Mouse (Mus musculus): ENCODE results near the gene Pglyrp2. TPM values are rescaled to one million over a fixed set of nuclear protein-coding genes. Genes with fewer than 3 reads are reported as not detected.

Gene Pglyrp2
- polyA plus RNA-seq, 1 experiment from 2014 or later, result 0.16 TPM

DNA sequence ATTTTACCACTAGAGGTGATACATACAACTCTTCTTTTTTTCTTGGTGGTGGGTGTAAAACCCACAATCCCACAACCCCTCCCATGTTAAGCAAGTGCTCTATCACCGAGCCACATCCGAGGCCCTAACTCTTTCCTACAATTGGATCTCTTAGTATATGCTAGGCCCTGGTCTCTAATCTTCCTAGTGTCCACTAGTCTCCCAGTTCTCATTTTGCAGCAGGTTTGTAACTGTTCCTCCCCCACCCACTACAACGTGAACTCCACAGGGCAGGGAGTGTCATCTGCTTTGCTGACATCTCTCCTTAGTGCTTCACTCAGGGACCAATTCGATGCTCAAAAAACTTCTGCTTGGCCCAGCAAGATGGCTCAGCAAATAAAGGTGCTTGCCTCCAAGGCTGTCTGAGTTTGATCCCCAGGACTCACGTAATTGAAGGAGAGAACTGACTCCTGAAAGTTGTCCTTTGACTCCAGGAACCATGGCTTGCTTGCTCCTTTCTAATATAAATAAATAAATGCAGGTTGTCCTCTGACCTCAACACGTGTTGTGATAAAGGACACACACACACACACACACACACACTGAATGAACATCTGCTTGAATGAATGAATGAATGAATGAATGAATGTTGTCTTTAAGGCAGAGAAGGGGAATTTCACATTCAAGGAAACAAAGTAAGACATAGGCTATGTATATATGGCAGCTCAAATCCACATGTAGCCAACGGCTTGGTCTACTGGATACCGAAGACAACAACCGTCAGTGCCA lies 21.8 kb downstream of the Pglyrp2 start:
- no peaks in the 10 kb centered on the region for H3K36me3 ChIP-seq (ENCODE audit: control insufficient read depth, insufficient read depth, low read length)
- no peak overlapping the region for H3K4me2 ChIP-seq (replicated peaks; ENCODE audit: low read depth)
- DNase-seq (ENCODE audit: low spot score) (no peak), ATAC-seq (ENCODE audit: low FRiP score, low TSS enrichment) (no peak)
- H3K27me3 ChIP-seq (ENCODE audit: control insufficient read depth, insufficient read depth, low read length), result no peaks in the 10 kb centered on the region
- H3K4me3 ChIP-seq (ENCODE audit: low read depth, low read length), result no peak overlapping the region
- H3K9me3 ChIP-seq (ENCODE audit: control insufficient read depth, low read length), result no peaks in the 10 kb centered on the region
- H3K27ac ChIP-seq (replicated peaks), result no peak overlapping the region
- WGBS, result 77% methylated on average over 9 of the region's 9 CpGs
- H3K9ac ChIP-seq (ENCODE audit: low read length), result no peak overlapping the region
- no peak for TF ChIP-seq CTCF (IDR thresholded peaks at IDR 0.05; ENCODE audit: low read depth)
- no peak for TF ChIP-seq EP300 (optimal IDR thresholded peaks at IDR 0.05)
- no peaks in the 10 kb centered on the region for H3K4me1 ChIP-seq (replicated peaks; ENCODE audit: control insufficient read depth, insufficient read depth)

DNA sequence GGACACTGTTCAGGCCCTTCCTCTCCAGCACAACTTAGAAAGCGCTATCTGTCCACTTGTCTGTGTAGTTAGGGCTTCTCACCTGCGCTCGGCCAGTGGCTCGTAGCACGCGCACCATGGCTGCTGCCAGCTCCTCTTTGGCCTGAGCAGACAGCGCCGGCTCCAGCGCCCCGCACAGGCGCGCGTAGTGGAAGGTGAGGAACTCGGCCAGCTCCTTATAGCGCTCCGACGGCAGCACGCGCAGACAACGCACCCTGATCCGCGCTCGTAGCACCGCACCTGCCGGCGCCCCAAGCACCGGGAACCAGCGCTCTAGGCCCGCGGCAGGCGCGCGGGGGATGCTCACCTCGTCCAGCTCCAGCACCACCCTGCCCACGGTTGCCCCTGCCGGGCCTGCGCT lies 27.7 kb downstream of the Pglyrp2 start:
- ATAC-seq (ENCODE audit: low FRiP score, low TSS enrichment) (no peak), DNase-seq (ENCODE audit: low spot score) (peak; percentile 28)
- TF ChIP-seq CTCF (IDR thresholded peaks at IDR 0.05; ENCODE audit: low read depth) (no peak), EP300 (optimal IDR thresholded peaks at IDR 0.05) (no peak)
- Histone ChIP-seq H3K9ac (ENCODE audit: low read length) (no peak overlapping the region), H3K9me3 (ENCODE audit: control insufficient read depth, low read length) (no peaks in the 10 kb centered on the region), H3K36me3 (ENCODE audit: control insufficient read depth, insufficient read depth, low read length) (no peaks in the 10 kb centered on the region), H3K27me3 (ENCODE audit: control insufficient read depth, insufficient read depth, low read length) (peaks cover 12% of the 10 kb centered on the region; the same call in 1 of the 2 replicates), H3K27ac (replicated peaks) (no peak overlapping the region), H3K4me1 (replicated peaks; ENCODE audit: control insufficient read depth, insufficient read depth) (no peaks in the 10 kb centered on the region), H3K4me2 (replicated peaks; ENCODE audit: low read depth) (peak overlapping the region; percentile 27; the same call in 1 of the 2 replicates), H3K4me3 (ENCODE audit: low read depth, low read length) (peak overlapping the region; percentile 21)
- WGBS, result 10% methylated on average over 36 of the region's 37 CpGs

DNA sequence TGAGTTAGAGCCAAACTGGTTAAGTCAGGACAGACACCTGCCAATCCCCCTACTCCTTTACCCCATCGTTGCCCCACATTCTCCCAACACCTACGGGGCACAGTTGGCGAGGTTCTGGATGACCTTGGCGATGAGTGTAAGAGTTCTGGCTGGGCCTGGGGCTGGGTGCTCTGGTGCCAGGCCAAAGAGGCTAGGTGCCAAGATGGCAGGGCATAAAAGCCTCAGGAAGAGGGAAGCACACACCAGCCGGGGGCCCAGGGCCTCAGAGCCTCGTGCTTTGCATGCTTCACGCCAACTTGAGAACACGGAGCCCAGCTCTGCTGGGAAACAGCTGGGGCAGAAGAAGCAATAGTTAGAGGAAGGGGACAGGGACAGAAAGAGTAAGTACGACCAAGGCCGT lies 30.0 kb downstream of the Pglyrp2 start:
- ATAC-seq (ENCODE audit: low FRiP score, low TSS enrichment) (no peak), DNase-seq (ENCODE audit: low spot score) (no peak)
- TF ChIP-seq CTCF (IDR thresholded peaks at IDR 0.05; ENCODE audit: low read depth) (no peak), EP300 (optimal IDR thresholded peaks at IDR 0.05) (no peak)
- Histone ChIP-seq H3K9me3 (ENCODE audit: control insufficient read depth, low read length) (no peaks in the 10 kb centered on the region), H3K27me3 (ENCODE audit: control insufficient read depth, insufficient read depth, low read length) (peaks cover 12% of the 10 kb centered on the region; the same call in 1 of the 2 replicates), H3K9ac (ENCODE audit: low read length) (no peak overlapping the region), H3K36me3 (ENCODE audit: control insufficient read depth, insufficient read depth, low read length) (no peaks in the 10 kb centered on the region), H3K27ac (replicated peaks) (no peak overlapping the region), H3K4me1 (replicated peaks; ENCODE audit: control insufficient read depth, insufficient read depth) (no peaks in the 10 kb centered on the region), H3K4me2 (replicated peaks; ENCODE audit: low read depth) (no peak overlapping the region), H3K4me3 (ENCODE audit: low read depth, low read length) (no peak overlapping the region)
- 84% methylated on average over 10 of the region's 10 CpGs for WGBS

DNA sequence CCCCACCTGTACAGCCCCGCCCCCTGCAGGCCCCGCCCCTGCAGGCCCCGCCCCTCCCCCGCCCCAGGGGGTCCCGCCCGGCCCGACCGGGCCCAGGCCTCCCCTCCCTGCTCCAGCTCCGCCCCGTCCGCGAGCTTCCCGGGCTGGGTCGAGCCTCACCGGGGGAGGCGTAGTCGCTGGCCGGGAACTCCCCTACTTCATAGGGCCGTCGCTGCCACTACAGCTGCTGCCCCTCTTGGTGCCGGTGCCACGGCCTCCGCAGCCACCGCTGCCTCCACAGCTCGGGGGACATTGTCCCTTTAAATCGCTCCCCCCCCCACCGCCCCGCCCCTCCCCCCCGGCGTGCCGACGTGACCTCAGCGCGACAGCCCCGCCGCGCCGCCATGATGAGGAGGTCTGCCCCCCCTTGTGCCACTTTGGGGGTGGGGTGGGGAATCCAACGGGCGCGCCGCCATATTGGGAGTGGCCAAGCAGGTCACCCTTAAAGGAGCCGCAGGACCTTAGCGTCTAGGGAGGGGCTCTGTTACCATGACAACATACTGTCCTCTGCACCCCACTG lies 34.8 kb downstream of the Pglyrp2 start, which contains the start of gene Wiz:
TSS of gene Wiz (minus strand) at position 339 of the 559 bp plus-strand sequence.
- Histone ChIP-seq H3K4me2 (replicated peaks; ENCODE audit: low read depth) (peak within 1 kb of the TSS; percentile 99), H3K4me1 (replicated peaks; ENCODE audit: control insufficient read depth, insufficient read depth) (no peaks in the 10 kb centered on the region), H3K27ac (replicated peaks) (peak within 1 kb of the TSS; percentile 89), H3K9ac (ENCODE audit: low read length) (peak within 1 kb of the TSS; percentile 87), H3K27me3 (ENCODE audit: control insufficient read depth, insufficient read depth, low read length) (no peaks in the 10 kb centered on the region), H3K4me3 (ENCODE audit: low read depth, low read length) (peak within 1 kb of the TSS; percentile 78), H3K9me3 (ENCODE audit: control insufficient read depth, low read length) (no peaks in the 10 kb centered on the region), H3K36me3 (ENCODE audit: control insufficient read depth, insufficient read depth, low read length) (0 out of 2 replicates have a peak, but pooled peaks cover 1% of the 10 kb centered on the region)
- TF ChIP-seq EP300 (optimal IDR thresholded peaks at IDR 0.05) (no peak), CTCF (IDR thresholded peaks at IDR 0.05; ENCODE audit: low read depth) (no peak; the same call in 1 of the 2 replicates)
- 1% methylated on average over 21 of the region's 44 CpGs for WGBS
- ATAC-seq (ENCODE audit: low FRiP score, low TSS enrichment), result peak; percentile 90
- DNase-seq (ENCODE audit: low spot score), result peak; percentile 97

DNA sequence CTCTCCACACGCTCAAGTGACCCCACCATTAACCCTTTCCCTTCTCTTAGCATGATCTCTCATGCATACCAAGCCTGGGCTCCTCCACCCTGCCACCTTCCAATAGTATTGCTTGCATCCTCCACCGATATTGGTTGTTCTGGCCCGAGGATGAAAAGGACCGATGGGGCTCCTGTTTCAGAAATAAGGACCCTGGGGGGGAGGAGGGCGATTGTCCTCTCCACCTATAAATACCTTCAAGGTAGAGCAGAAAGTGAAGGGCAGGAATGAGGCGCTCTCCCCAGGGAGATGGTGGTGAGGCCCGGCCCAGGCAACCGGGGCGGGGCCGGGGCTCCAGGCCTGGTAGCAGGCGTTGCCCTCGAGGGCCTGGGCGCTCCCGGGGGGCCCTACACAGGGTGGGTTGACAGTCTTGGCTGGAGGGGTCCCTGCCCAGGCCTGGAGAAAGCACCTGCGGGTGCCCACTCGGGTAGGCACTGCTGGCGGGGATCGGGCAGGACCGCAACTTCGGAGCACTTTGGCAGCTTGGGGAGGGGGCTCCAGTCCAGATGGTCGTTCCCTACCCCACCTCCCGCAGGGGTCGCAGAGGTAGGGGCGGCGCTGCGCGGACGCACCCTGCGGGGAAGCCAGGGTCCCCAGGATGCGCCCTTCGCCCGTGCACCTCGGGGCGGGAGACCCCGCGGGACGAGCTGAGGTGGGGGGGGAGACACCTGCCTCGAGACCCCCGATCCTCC lies 35.4 kb downstream of the Pglyrp2 start:
- 2% methylated on average over 26 of the region's 39 CpGs for WGBS
- peak overlapping the region; percentile 78 for H3K4me3 ChIP-seq (ENCODE audit: low read depth, low read length)
- no peaks in the 10 kb centered on the region for H3K4me1 ChIP-seq (replicated peaks; ENCODE audit: control insufficient read depth, insufficient read depth)
- DNase-seq (ENCODE audit: low spot score) (peak; percentile 57), ATAC-seq (ENCODE audit: low FRiP score, low TSS enrichment) (peak; percentile 63)
- no peaks in the 10 kb centered on the region for H3K9me3 ChIP-seq (ENCODE audit: control insufficient read depth, low read length)
- peak overlapping the region; percentile 89 for H3K27ac ChIP-seq (replicated peaks)
- no peak for TF ChIP-seq CTCF (IDR thresholded peaks at IDR 0.05; ENCODE audit: low read depth)
- TF ChIP-seq EP300 (optimal IDR thresholded peaks at IDR 0.05), result no peak
- peak overlapping the region; percentile 99 for H3K4me2 ChIP-seq (replicated peaks; ENCODE audit: low read depth)
- no peaks in the 10 kb centered on the region for H3K27me3 ChIP-seq (ENCODE audit: control insufficient read depth, insufficient read depth, low read length)
- peak overlapping the region; percentile 87 for H3K9ac ChIP-seq (ENCODE audit: low read length)
- H3K36me3 ChIP-seq (ENCODE audit: control insufficient read depth, insufficient read depth, low read length), result 0 out of 2 replicates have a peak, but pooled peaks cover 4% of the 10 kb centered on the region
